Mouse (Mus musculus) kidney, adult 2 months (tissue): Measurements from ENCODE around the gene 4921507P07Rik.

Source experiments
- CTCF ChIP-seq: fragments of 200-500 bp; conservative IDR thresholded peaks from 2 replicates; pipeline ENCODE4 v1.5.1; 2011; ENCODE audit warnings: low read depth, mild to moderate bottlenecking, control low read depth, low read length, moderate library complexity, mixed read lengths; ENCODE audit not compliant: insufficient read depth, insufficient read length
- POLR2A ChIP-seq: fragments of 200-500 bp; IDR thresholded peaks from one replicate; pipeline ENCODE4 v1.6.1; 2011; ENCODE audit warnings: low read depth, low read length, control low read depth

GRCm38 (mm10) chr6:50640377-50640776 lies 43.9 kb upstream of the 4921507P07Rik start:
- TF ChIP-seq CTCF, result no peak
- no peak for TF ChIP-seq POLR2A
